Mouse (Mus musculus) forebrain, embryonic 13.5 days (tissue): Measurements from ENCODE around the gene Capn13. TPM values are rescaled to one million over a fixed set of nuclear protein-coding genes. Genes with fewer than 3 reads are reported as not detected.
"Not testable (repeated sequence)": the region's sequence is repeated elsewhere in the genome, so short reads cannot be mapped to it uniquely, and the experiment has no call there.

Source experiments
- ATAC-seq: fragments of 200-750 bp; cut with Nextera tagmentation; 2 replicates; pipeline ENCODE4 v1.8.0; 2017
- H3K27ac ChIP-seq: fragments of 300-500 bp; sonication (generic); 2 replicates; pipeline ENCODE4 v1.5.1; 2015; ENCODE audit warnings: inconsistent platforms, mild to moderate bottlenecking, moderate library complexity
- H3K27me3 ChIP-seq: fragments of 300-500 bp; sonication (generic); 2 replicates; pipeline ENCODE4 v1.6.1; 2015; ENCODE audit warnings: mild to moderate bottlenecking, inconsistent platforms
- H3K36me3 ChIP-seq: fragments of 300-500 bp; sonication (generic); 2 replicates; pipeline ENCODE4 v1.6.1; 2015; ENCODE audit warnings: mild to moderate bottlenecking, inconsistent platforms; ENCODE audit not compliant: poor library complexity, severe bottlenecking
- H3K4me1 ChIP-seq: fragments of 300-500 bp; sonication (generic); 2 replicates; pipeline ENCODE4 v1.6.1; 2015; ENCODE audit warnings: inconsistent platforms
- H3K4me2 ChIP-seq: fragments of 300-500 bp; sonication (generic); 2 replicates; pipeline ENCODE4 v1.6.1; 2015; ENCODE audit warnings: inconsistent platforms, mild to moderate bottlenecking, moderate library complexity
- H3K4me3 ChIP-seq: fragments of 300-500 bp; sonication (generic); 2 replicates; pipeline ENCODE4 v1.5.1; 2015; ENCODE audit warnings: mild to moderate bottlenecking, inconsistent platforms
- H3K9ac ChIP-seq: fragments of 300-500 bp; sonication (generic); 2 replicates; pipeline ENCODE4 v1.6.1; 2015; ENCODE audit warnings: mild to moderate bottlenecking, inconsistent platforms
- H3K9me3 ChIP-seq: fragments of 300-500 bp; sonication (generic); replicated peaks from 2 replicates; pipeline ENCODE4 v1.6.1; 2016; ENCODE audit warnings: inconsistent platforms
- WGBS: fragments of 180-500 bp; shearing (Covaris S2); methylation state at CpG from one replicate; pipeline ENCODE4 v1.1.7; 2015; 5-methylcytosine and 5-hydroxymethylcytosine counted together
- polyA plus RNA-seq: library from polyadenylated mRNA; unstranded; fragments of >200 nt; fragmentation: Nextera tagmentation; extraction: Ambion mirVana; gene quantifications from 2 replicates; pipeline ENCODE4 v1.2.1, GENCODE M21; 2015

Gene Capn13
- polyA plus RNA-seq, 1 experiment from 2014 or later, result not detected

DNA sequence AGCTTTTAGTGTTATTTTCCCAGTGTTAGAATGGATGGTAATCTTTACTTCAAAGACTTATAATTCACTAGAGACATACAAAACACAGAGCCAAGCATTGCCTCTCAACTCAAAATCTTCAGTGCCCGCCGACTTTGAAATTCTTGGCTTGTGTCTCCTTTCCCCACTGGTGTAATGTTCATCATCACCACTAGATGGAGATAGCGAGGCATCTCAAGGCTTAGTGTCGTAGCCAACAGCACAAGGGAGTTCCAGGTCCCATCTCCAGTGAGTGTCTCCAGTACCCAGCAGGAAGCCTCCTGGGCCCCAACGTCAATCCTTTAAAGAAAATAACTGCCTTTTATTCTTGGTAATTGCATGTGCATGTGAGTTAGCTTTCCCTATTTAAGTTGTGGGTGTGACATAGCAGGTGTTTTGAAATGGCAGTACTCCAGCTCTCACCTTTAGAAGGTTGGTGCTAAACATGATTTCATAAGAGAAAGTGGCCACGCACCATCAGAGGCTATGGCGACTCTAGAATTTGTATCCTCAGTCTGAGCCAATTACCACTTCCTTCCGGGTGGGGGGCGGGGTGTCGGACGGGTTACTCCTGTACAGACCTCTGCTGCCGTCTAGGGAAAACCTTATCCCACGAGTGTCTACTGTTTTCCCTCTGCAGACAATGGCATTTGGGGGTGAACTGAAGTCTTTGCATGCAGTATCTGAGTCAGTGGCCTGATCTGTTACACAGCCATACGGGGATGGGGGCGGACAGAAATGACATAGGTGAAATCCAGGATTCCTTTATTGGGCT lies 99.2 kb downstream of the Capn13 start:
- 43% methylated on average over 15 of the region's 15 CpGs for WGBS
- Histone ChIP-seq H3K4me1 (no peaks in the 10 kb centered on the region), H3K9ac (no peak overlapping the region), H3K4me2 (no peak overlapping the region), H3K9me3 (no peaks in the 10 kb centered on the region), H3K27me3 (peaks cover 15% of the 10 kb centered on the region; the same call in 1 of the 2 replicates), H3K4me3 (no peak overlapping the region), H3K36me3 (no peaks in the 10 kb centered on the region), H3K27ac (no peak overlapping the region)
- 0 out of 2 replicates have a peak, but pooled peaks have one; percentile 15 for ATAC-seq

- 84% methylated on average over 7 of the region's 7 CpGs for WGBS
- Histone ChIP-seq H3K4me3 (no peak overlapping the region), H3K9me3 (no peaks in the 10 kb centered on the region), H3K27ac (no peak overlapping the region), H3K27me3 (peaks cover 15% of the 10 kb centered on the region; the same call in 1 of the 2 replicates), H3K4me1 (no peaks in the 10 kb centered on the region), H3K4me2 (no peak overlapping the region), H3K36me3 (no peaks in the 10 kb centered on the region), H3K9ac (no peak overlapping the region)
- ATAC-seq, result no peak
Observed at GRCm38 (mm10) chr17:73300147-73300880, 100.4 kb downstream of the Capn13 start.

GRCm38 (mm10) chr17:73298981-73299380 lies 101.7 kb downstream of the Capn13 start:
- no peak for ATAC-seq
- no peaks in the 10 kb centered on the region for H3K36me3 ChIP-seq
- peaks cover 11% of the 10 kb centered on the region; the same call in 1 of the 2 replicates for H3K27me3 ChIP-seq
- 88% methylated on average over 6 of the region's 6 CpGs for WGBS
- no peak overlapping the region for H3K4me3 ChIP-seq
- no peaks in the 10 kb centered on the region for H3K9me3 ChIP-seq
- no peak overlapping the region for H3K4me2 ChIP-seq
- no peak overlapping the region for H3K27ac ChIP-seq
- no peak overlapping the region for H3K9ac ChIP-seq
- H3K4me1 ChIP-seq, result no peaks in the 10 kb centered on the region

- no peak overlapping the region for H3K4me3 ChIP-seq
- H3K36me3 ChIP-seq, result no peaks in the 10 kb centered on the region
- WGBS, result 42% methylated on average over 4 of the region's 4 CpGs
- no peak overlapping the region for H3K27ac ChIP-seq
- H3K4me2 ChIP-seq, result no peak overlapping the region
- no peaks in the 10 kb centered on the region for H3K4me1 ChIP-seq
- peaks cover 11% of the 10 kb centered on the region; the same call in 1 of the 2 replicates for H3K27me3 ChIP-seq
- no peak overlapping the region for H3K9ac ChIP-seq
- peak; percentile 75 for ATAC-seq
- no peaks in the 10 kb centered on the region for H3K9me3 ChIP-seq
Observed at GRCm38 (mm10) chr17:73296855-73297254, 103.8 kb downstream of the Capn13 start.

DNA sequence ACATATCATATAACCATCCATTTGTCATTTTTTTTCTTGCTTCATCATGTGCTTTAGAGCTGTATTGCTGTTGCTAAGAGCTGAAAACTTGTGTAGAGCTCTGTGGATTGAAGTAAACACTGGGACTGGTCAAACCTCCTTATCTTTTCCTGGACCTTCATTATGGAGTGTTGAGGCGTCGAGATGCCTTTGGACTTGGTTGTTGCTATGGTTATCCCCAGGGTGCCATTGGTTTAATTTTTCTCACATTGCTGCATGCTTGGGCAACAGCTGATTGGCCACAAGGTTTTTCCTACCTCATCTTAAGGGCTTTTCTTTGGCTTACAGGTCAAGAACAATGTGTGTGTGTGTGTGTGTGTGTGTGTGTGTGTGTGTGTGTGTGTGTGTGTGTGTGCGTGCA lies 107.4 kb downstream of the Capn13 start:
- no peaks in the 10 kb centered on the region for H3K9me3 ChIP-seq
- no peaks in the 10 kb centered on the region for H3K36me3 ChIP-seq
- no peak overlapping the region for H3K4me3 ChIP-seq
- no peaks in the 10 kb centered on the region for H3K4me1 ChIP-seq
- ATAC-seq, result no peak
- no peak overlapping the region for H3K9ac ChIP-seq
- no peak overlapping the region for H3K27ac ChIP-seq
- 0 out of 2 replicates have a peak, but pooled peaks cover 4% of the 10 kb centered on the region for H3K27me3 ChIP-seq
- no peak overlapping the region for H3K4me2 ChIP-seq
- WGBS, result 71% methylated on average over 3 of the region's 3 CpGs

GRCm38 (mm10) chr17:73284301-73284700 lies 116.4 kb downstream of the Capn13 start:
- ATAC-seq, result no peak
- no peaks in the 10 kb centered on the region for H3K9me3 ChIP-seq
- H3K4me2 ChIP-seq, result no peak overlapping the region
- H3K9ac ChIP-seq, result no peak overlapping the region
- H3K4me3 ChIP-seq, result no peak overlapping the region
- no peaks in the 10 kb centered on the region for H3K27me3 ChIP-seq
- no peaks in the 10 kb centered on the region for H3K36me3 ChIP-seq
- H3K4me1 ChIP-seq, result no peaks in the 10 kb centered on the region
- H3K27ac ChIP-seq, result no peak overlapping the region
- 66% methylated on average over 2 of the region's 2 CpGs for WGBS

DNA sequence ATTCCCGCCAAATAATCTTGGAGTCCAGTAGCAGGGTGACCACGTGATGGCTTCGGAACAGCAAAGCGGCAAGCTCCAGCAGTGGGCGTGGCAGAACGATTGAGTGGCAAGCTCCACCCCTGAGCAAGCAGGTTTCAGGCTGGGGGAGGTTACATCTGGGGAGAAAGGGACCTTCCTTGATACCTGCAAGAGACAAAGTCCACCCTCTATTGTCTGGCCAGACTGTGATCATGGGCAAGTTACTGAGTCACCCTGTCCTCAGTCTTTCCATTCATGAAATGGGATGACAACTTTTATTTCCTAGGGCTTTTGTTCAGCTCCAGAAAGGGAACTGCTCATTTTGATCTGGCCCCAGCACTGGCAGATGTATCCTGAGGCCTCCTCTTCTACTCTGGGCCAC lies 118.0 kb downstream of the Capn13 start:
- not testable (repeated sequence) for H3K27me3 ChIP-seq, ATAC-seq, H3K4me2 ChIP-seq, H3K4me3 ChIP-seq, H3K27ac ChIP-seq, H3K9ac ChIP-seq, H3K4me1 ChIP-seq, H3K9me3 ChIP-seq, H3K36me3 ChIP-seq
- 45% methylated on average over 6 of the region's 6 CpGs for WGBS

GRCm38 (mm10) chr17:73277770-73278169 lies 122.9 kb downstream of the Capn13 start:
- ATAC-seq, result no peak
- Histone ChIP-seq H3K27ac (no peak overlapping the region), H3K4me3 (no peak overlapping the region), H3K36me3 (no peaks in the 10 kb centered on the region), H3K9ac (no peak overlapping the region), H3K4me1 (no peaks in the 10 kb centered on the region), H3K27me3 (no peaks in the 10 kb centered on the region), H3K4me2 (no peak overlapping the region), H3K9me3 (no peaks in the 10 kb centered on the region)
- WGBS, result 90% methylated on average over 4 of the region's 4 CpGs

DNA sequence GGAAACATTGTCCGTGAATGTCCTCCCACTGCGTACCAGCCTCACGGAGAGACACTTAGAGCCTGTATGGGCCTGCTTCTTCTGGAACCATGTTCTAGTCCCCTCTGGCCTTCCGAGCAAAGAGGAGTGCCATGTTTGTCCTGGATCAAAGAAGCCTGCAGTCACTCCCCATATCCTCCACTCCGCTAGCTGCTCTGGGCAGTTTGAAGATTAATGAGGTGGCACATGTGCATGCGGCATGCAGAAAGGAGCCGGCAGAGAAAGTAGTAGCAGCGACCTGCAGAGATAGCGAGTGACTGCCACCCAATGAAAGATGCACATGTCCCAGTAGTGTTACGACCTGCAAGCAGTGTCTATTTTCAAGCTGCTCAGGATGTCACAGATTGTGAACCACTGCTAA lies 125.6 kb downstream of the Capn13 start:
- Histone ChIP-seq H3K4me2 (no peak overlapping the region), H3K27me3 (no peaks in the 10 kb centered on the region), H3K9ac (no peak overlapping the region), H3K4me1 (peaks cover 12% of the 10 kb centered on the region), H3K9me3 (no peaks in the 10 kb centered on the region), H3K27ac (no peak overlapping the region), H3K4me3 (no peak overlapping the region), H3K36me3 (no peaks in the 10 kb centered on the region)
- ATAC-seq, result no peak
- 90% methylated on average over 10 of the region's 10 CpGs for WGBS

GRCm38 (mm10) chr17:73273809-73274208 lies 126.9 kb downstream of the Capn13 start:
- Histone ChIP-seq H3K9ac (no peak overlapping the region), H3K9me3 (no peaks in the 10 kb centered on the region), H3K4me3 (no peak overlapping the region), H3K27ac (no peak overlapping the region), H3K27me3 (no peaks in the 10 kb centered on the region), H3K36me3 (no peaks in the 10 kb centered on the region), H3K4me2 (no peak overlapping the region), H3K4me1 (peaks cover 12% of the 10 kb centered on the region)
- WGBS, result 86% methylated on average over 7 of the region's 7 CpGs
- ATAC-seq, result no peak

DNA sequence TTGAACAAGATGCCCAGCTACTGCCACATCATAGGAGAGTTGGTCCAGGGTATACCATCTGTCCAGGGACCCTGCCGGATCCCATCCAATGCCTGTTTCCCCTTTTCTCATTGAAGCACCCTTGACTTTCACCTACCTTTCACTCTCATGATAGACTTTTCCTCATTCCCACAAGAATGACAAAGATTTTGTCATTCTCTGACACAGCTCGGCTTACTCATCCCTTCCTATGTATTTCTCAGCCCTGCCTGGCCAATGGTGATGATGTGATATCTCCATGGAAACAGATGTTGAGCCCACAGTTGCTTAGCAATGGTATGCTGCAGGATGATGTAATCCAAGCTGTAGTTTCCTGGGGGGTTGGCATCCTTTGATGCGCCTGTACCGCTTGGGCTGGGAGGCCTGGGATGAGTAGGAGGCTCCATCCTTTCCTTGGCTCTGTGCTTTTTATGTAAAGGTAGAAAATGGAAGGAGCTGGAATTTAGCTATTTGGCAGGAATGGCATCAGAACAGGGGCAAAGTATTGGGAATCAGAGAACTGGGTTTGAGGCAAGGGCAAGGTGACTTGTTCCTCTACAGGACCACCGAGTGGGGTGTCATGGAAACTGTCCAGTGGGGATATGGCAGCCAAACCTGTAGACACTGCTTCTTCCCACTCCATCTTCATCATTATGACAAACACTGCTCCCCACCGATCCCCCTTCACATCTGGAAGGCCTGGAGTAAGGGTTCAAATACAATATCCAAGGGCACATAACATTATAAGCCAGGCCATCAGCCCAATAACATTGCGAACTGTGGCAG lies 128.7 kb downstream of the Capn13 start:
- peak overlapping the region; percentile 41; the same call in 1 of the 2 replicates for H3K27ac ChIP-seq
- no peaks in the 10 kb centered on the region for H3K9me3 ChIP-seq
- no peak overlapping the region for H3K9ac ChIP-seq
- 73% methylated on average over 7 of the region's 7 CpGs for WGBS
- H3K4me1 ChIP-seq, result peaks cover 12% of the 10 kb centered on the region
- ATAC-seq, result peak; percentile 81
- no peaks in the 10 kb centered on the region for H3K36me3 ChIP-seq
- H3K27me3 ChIP-seq, result no peaks in the 10 kb centered on the region
- no peak overlapping the region for H3K4me2 ChIP-seq
- no peak overlapping the region for H3K4me3 ChIP-seq
